Mouse (Mus musculus) ES-E14 (cell line): ENCODE data around the gene Gm44503.

Source experiments
- HCFC1 ChIP-seq: IDR thresholded peaks from 2 replicates; pipeline ENCODE4 v1.6.1; 2012; ENCODE audit warnings: low read length, inconsistent platforms, borderline replicate concordance; ENCODE audit not compliant: insufficient read depth
- MAFK ChIP-seq: IDR thresholded peaks from 2 replicates; pipeline ENCODE4 v1.6.1; 2014; ENCODE audit warnings: mild to moderate bottlenecking, low read depth, low read length, inconsistent platforms; ENCODE audit not compliant: insufficient read depth
- ZC3H11A ChIP-seq: IDR thresholded peaks from 2 replicates; pipeline ENCODE4 v1.6.1; 2012; ENCODE audit warnings: low read depth, mild to moderate bottlenecking, inconsistent platforms, low read length, borderline replicate concordance

GRCm38 (mm10) chr9:73050606-73051005 lies 92.0 kb downstream of the Gm44503 start:
- TF ChIP-seq HCFC1, result no peak
- no peak for TF ChIP-seq ZC3H11A
- no peak for TF ChIP-seq MAFK
